In the genomic region with DNA sequence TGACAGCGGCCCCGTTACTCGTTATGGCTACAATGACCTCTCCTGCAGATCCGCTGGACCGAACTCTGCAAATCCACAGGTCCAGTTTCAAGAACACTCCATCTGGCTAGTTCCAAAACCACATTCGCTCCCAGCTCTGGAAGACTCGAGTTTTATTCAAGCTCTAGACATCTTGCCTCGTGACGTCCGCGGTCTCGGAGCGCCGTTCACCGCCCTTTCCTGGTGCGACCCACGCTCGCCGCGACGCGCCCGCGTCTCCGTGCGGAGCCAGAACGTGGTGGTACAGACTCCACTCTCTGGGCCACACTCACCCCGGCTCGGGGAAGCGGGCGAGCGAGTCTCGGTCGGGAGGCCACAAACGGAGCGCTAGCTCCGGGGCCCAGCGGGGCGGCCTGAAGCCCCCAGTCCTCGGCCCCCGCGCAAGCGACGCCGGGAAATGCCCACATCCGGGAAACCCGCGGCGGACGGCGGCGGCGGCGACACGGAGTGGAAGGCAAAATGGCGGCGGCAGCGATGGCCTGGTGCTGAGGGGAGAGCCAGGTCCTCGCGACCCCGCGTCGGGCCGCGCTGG, we compare ENCODE assay signal across 8 mouse cellular contexts. TPM values are rescaled to one million over a fixed set of nuclear protein-coding genes. Genes with fewer than 3 reads are reported as not detected.
DNase-seq lines count a peak whose midpoint lies in the region; ATAC-seq and TF ChIP-seq lines count a peak whose summit lies in the region.

A gene (minus strand): TSS at position 406 of the 571 bp plus-strand sequence.
A gene (plus strand): TSS at position 484 of the 571 bp plus-strand sequence.

- H3K9ac ChIP-seq in embryonic facial prominence, embryonic 14.5 days (ENCODE audit: low read depth, low read length): peak within 1 kb of the TSS; percentile 100
- H3K9ac ChIP-seq in heart, adult 2 months (ENCODE audit: low read depth, low read length): peak within 1 kb of the TSS; percentile 95
- H3K9ac ChIP-seq in limb, embryonic 12.5 days (replicated peaks): peak within 1 kb of the TSS; percentile 100
- H3K9ac ChIP-seq in midbrain, embryonic 14.5 days (replicated peaks; ENCODE audit: low read length): peak within 1 kb of the TSS; percentile 99

- intact Hi-C loops in heart, adult 2 months (cut with DNase I): loop anchor here (2.0 to 10.0 kb wide), 4 partner anchors 18 to 274 kb away; a partner anchor contains a TSS

- ATAC-seq in embryonic facial prominence, embryonic 14.5 days (ENCODE audit: low read depth): peak; percentile 89
- ATAC-seq in limb, embryonic 12.5 days (ENCODE audit: insufficient number of reproducible peaks, insufficient read depth, low FRiP score, low TSS enrichment, low read depth): peak; percentile 74
- ATAC-seq in midbrain, embryonic 14.5 days (ENCODE audit: low FRiP score, low TSS enrichment): peak; percentile 91

- no peak for TF ChIP-seq EP300 in heart, adult 2 months (IDR thresholded peaks at IDR 0.05; ENCODE audit: insufficient read depth, low read depth, low read length)

- under 1% methylated on average over 58 of the region's 65 CpGs for WGBS in bone marrow, adult 2 months
- WGBS in embryonic facial prominence, embryonic 14.5 days: under 1% methylated on average over 34 of the region's 65 CpGs
- under 1% methylated on average over 65 of the region's 65 CpGs for WGBS in heart, adult 2 months
- under 1% methylated on average over 61 of the region's 65 CpGs for WGBS in limb, embryonic 12.5 days
- under 1% methylated on average over 64 of the region's 65 CpGs for WGBS in midbrain, embryonic 14.5 days

- H3K9me3 ChIP-seq in embryonic facial prominence, embryonic 14.5 days (ENCODE audit: control insufficient read depth, low read length): no peaks in the 10 kb centered on the region
- H3K9me3 ChIP-seq in limb, embryonic 12.5 days: no peaks in the 10 kb centered on the region
- H3K9me3 ChIP-seq in midbrain, embryonic 14.5 days (ENCODE audit: control insufficient read depth, low read length): no peaks in the 10 kb centered on the region

- H3K27ac ChIP-seq in bone marrow, adult 2 months (ENCODE audit: control insufficient read depth, insufficient read depth, low read depth, low read length, poor library complexity): peak within 1 kb of the TSS; percentile 86
- peak within 1 kb of the TSS; percentile 98 for H3K27ac ChIP-seq in embryonic facial prominence, embryonic 14.5 days (replicated peaks; ENCODE audit: low read depth, low read length)
- peak within 1 kb of the TSS; percentile 97 for H3K27ac ChIP-seq in heart, adult 2 months
- peak within 1 kb of the TSS; percentile 98 for H3K27ac ChIP-seq in limb, embryonic 12.5 days
- H3K27ac ChIP-seq in midbrain, embryonic 14.5 days (replicated peaks; ENCODE audit: low read depth, low read length): peak within 1 kb of the TSS; percentile 97

- TF ChIP-seq CTCF in bone marrow, adult 2 months (IDR thresholded peaks at IDR 0.05; ENCODE audit: control insufficient read depth, insufficient read depth, low read length): no peak
- TF ChIP-seq CTCF in heart, adult 2 months (IDR thresholded peaks at IDR 0.05): no peak

- H3K4me2 ChIP-seq in embryonic facial prominence, embryonic 14.5 days (ENCODE audit: low read depth, low read length): peak within 1 kb of the TSS; percentile 67
- peak within 1 kb of the TSS; percentile 77 for H3K4me2 ChIP-seq in limb, embryonic 12.5 days
- H3K4me2 ChIP-seq in midbrain, embryonic 14.5 days (ENCODE audit: low read length): peak within 1 kb of the TSS; percentile 87

- peaks cover 9% of the 10 kb centered on the region for H3K79me2 ChIP-seq in heart, adult 2 months (replicated peaks; ENCODE audit: control insufficient read depth, insufficient read depth, low read length)

- peaks cover 42% of the 10 kb centered on the region for H3K36me3 ChIP-seq in embryonic facial prominence, embryonic 14.5 days (ENCODE audit: control insufficient read depth, insufficient read depth, low read length)
- peaks cover 29% of the 10 kb centered on the region for H3K36me3 ChIP-seq in heart, adult 2 months (ENCODE audit: control insufficient read depth, insufficient read depth, low read length)
- H3K36me3 ChIP-seq in limb, embryonic 12.5 days: peaks cover 40% of the 10 kb centered on the region
- H3K36me3 ChIP-seq in midbrain, embryonic 14.5 days (ENCODE audit: control insufficient read depth, insufficient read depth, low read length): peaks cover 34% of the 10 kb centered on the region

- no peaks in the 10 kb centered on the region for H3K27me3 ChIP-seq in embryonic facial prominence, embryonic 14.5 days (replicated peaks; ENCODE audit: control insufficient read depth, insufficient read depth, low read length)
- no peaks in the 10 kb centered on the region for H3K27me3 ChIP-seq in heart, adult 2 months (ENCODE audit: control insufficient read depth, insufficient read depth, low read length)
- no peaks in the 10 kb centered on the region for H3K27me3 ChIP-seq in limb, embryonic 12.5 days
- no peaks in the 10 kb centered on the region for H3K27me3 ChIP-seq in midbrain, embryonic 14.5 days (ENCODE audit: control insufficient read depth, insufficient read depth, low read length)

- peak; percentile 60 for DNase-seq in 3T3-L1 (ENCODE audit: low read depth, low spot score)
- peak; percentile 89 for DNase-seq in embryonic facial prominence, embryonic 14.5 days (ENCODE audit: low spot score)
- peak; percentile 91 to 94 for DNase-seq in heart, adult 2 months
- peak; percentile 54 to 83 for DNase-seq in kidney, adult 8-10 months
- peak; percentile 94 for DNase-seq in midbrain, embryonic 14.5 days
- peak; percentile 73 for DNase-seq in spleen, adult 12 weeks (ENCODE audit: low spot score)

- peak within 1 kb of the TSS; percentile 87 for H3K4me3 ChIP-seq in bone marrow, adult 2 months (replicated peaks; ENCODE audit: control insufficient read depth, low read depth, low read length)
- H3K4me3 ChIP-seq in embryonic facial prominence, embryonic 14.5 days (ENCODE audit: low read depth, low read length): peak within 1 kb of the TSS; percentile 99
- peak within 1 kb of the TSS; percentile 81 for H3K4me3 ChIP-seq in heart, adult 2 months
- H3K4me3 ChIP-seq in limb, embryonic 12.5 days (replicated peaks): peak within 1 kb of the TSS; percentile 99
- H3K4me3 ChIP-seq in midbrain, embryonic 14.5 days (replicated peaks; ENCODE audit: low read depth, low read length): peak within 1 kb of the TSS; percentile 95

- peak; percentile 54; the same call in 1 of the 2 replicates for TF ChIP-seq POLR2A in bone marrow, adult 2 months (IDR thresholded peaks at IDR 0.05; ENCODE audit: borderline replicate concordance, control insufficient read depth, low read depth, low read length)
- peak; percentile 66 for TF ChIP-seq POLR2A in heart, adult 2 months (IDR thresholded peaks at IDR 0.05; ENCODE audit: insufficient read depth, low read depth, low read length)

- no peaks in the 10 kb centered on the region for H3K4me1 ChIP-seq in bone marrow, adult 2 months (ENCODE audit: control insufficient read depth, insufficient read depth, low read length)
- peaks cover 18% of the 10 kb centered on the region for H3K4me1 ChIP-seq in embryonic facial prominence, embryonic 14.5 days (ENCODE audit: control insufficient read depth, insufficient read depth, low read length)
- H3K4me1 ChIP-seq in heart, adult 2 months (ENCODE audit: control insufficient read depth, insufficient read depth, low read length): peaks cover 14% of the 10 kb centered on the region
- H3K4me1 ChIP-seq in limb, embryonic 12.5 days (replicated peaks): peaks cover 25% of the 10 kb centered on the region
- peaks cover 31% of the 10 kb centered on the region for H3K4me1 ChIP-seq in midbrain, embryonic 14.5 days (ENCODE audit: control insufficient read depth, insufficient read depth, low read length)

RNA-seq across cellular contexts. Expression of the first gene that starts in this region (rescaled TPM):
- 45.7 and 71.7 TPM in 2 replicates for polyA plus RNA-seq in bone marrow, adult 2 months (2011; ENCODE audit: insufficient read depth, insufficient read length, low replicate concordance, missing spikeins)
- 126 and 130 TPM in 2 replicates for polyA plus RNA-seq in embryonic facial prominence, embryonic 14.5 days (2014; fragmentation: Nextera tagmentation; extraction: Ambion mirVana)
- total RNA-seq in heart, adult 2 months (2021): 100 to 1,000 TPM in 1 of 2 experiments, 10 to 100 TPM in 1; 92.5 to 101 TPM
- 35.3 and 61.6 TPM in 2 replicates for polyA plus RNA-seq in heart, adult 2 months (2012; rRNA removed)
- polyA plus RNA-seq in limb, embryonic 12.5 days (2016; fragmentation: Nextera tagmentation; extraction: Ambion mirVana): 116 and 120 TPM in 2 replicates
- polyA plus RNA-seq in midbrain, embryonic 14.5 days (2014; fragmentation: Nextera tagmentation; extraction: Ambion mirVana): 156 and 169 TPM in 2 replicates

RNA-seq across cellular contexts. Expression of the second gene that starts in this region (rescaled TPM):
- 6.0 and 6.2 TPM in 2 replicates for polyA plus RNA-seq in bone marrow, adult 2 months (2011; ENCODE audit: insufficient read depth, insufficient read length, low replicate concordance, missing spikeins)
- 12.2 and 12.6 TPM in 2 replicates for polyA plus RNA-seq in embryonic facial prominence, embryonic 14.5 days (2014; fragmentation: Nextera tagmentation; extraction: Ambion mirVana)
- 10 to 100 TPM; 10.8 to 11.5 TPM for total RNA-seq in heart, adult 2 months (2021)
- polyA plus RNA-seq in heart, adult 2 months (2012; rRNA removed): 5.5 and 9.9 TPM in 2 replicates
- 8.4 and 9.1 TPM in 2 replicates for polyA plus RNA-seq in limb, embryonic 12.5 days (2016; fragmentation: Nextera tagmentation; extraction: Ambion mirVana)
- 17.9 and 20.6 TPM in 2 replicates for polyA plus RNA-seq in midbrain, embryonic 14.5 days (2014; fragmentation: Nextera tagmentation; extraction: Ambion mirVana)

Comparison
In these comparisons a context has a peak if more than half of its experiments do, and no peak if none do; other contexts are left out.
1. Peak in every context shown above with its lines: DNase-seq, ATAC-seq, H3K4me3 ChIP-seq and H3K27ac ChIP-seq.